Mouse (Mus musculus) heart, postnatal 36 days (tissue): ENCODE measurements around the gene Casp3. TPM values are rescaled to one million over a fixed set of nuclear protein-coding genes. Genes with fewer than 3 reads are reported as not detected.
"Not testable (repeated sequence)": the region's sequence is repeated elsewhere in the genome, so short reads cannot be mapped to it uniquely, and the experiment has no call there.

ENCODE experiments used
- DNase-seq, 2 experiments: peaks; one replicate each; pipeline ENCODE4 v3.0.0; 2021 to 2022
- intact Hi-C: fragments of 180-260 bp; cut with DNase I; formaldehyde crosslinking; loops from one replicate; pipeline ENCODE4 v1.15.1; 2025
- total RNA-seq, 2 experiments: library from RNA; stranded (reverse); gene quantifications; 2 replicates each; pipeline ENCODE4 v1.2.3; 2021

Gene Casp3
- 1 to 10 TPM; 3.5 to 4.0 TPM for total RNA-seq

DNA sequence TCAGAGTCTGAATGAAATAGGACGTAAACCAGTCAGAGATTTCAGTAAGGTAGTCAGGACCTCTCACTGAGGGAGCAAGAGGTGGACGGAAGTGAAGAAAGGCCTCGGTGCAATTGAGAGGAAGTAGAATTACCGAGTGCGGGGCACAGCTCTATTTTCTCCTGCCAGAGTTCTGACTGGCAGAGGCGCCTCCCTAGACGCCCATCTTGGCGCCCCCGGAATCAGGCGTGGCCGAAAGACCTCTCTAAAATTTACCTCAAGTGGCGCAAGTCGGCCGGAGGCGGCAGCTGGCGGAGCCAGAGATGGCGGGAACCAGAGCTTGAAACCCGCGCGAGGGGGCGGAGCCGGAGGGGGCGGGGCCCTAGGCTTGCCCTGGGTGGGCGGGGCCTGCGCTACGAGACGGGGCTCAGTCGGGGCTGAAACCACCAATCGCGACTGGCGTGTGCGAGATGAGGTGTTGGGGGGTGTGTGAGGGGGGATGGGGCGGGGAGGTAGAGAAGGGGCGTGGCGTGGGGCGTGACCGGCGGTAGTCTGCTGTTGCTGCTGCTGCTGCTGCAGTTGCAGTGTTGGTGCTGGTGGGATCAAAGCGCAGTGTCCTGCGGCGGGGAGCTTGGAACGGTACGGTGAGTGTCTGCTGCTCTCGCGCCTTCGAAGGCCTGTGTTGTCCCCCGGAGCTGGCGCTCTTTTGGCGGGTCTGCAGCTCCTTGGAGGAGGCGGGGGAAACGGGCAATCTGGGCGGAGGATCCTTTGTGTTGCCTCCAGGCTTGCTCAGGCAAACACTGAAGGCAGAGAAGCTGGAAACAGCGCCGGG is at the start of gene Casp3, which contains the start of gene Primpol:
Gene Casp3, plus strand, starts transcription at position 413 of the 811 bp plus-strand sequence.
Gene Primpol, minus strand, starts transcription at position 334 of the 811 bp plus-strand sequence.
- intact Hi-C loops, result loop anchor here (2.0 to 5.0 kb wide), 2 partner anchors 120 to 146 kb away; partner anchors contain the start of genes Acsl1 and Irf2
- DNase-seq, result peak; percentile 94 to 96

DNA sequence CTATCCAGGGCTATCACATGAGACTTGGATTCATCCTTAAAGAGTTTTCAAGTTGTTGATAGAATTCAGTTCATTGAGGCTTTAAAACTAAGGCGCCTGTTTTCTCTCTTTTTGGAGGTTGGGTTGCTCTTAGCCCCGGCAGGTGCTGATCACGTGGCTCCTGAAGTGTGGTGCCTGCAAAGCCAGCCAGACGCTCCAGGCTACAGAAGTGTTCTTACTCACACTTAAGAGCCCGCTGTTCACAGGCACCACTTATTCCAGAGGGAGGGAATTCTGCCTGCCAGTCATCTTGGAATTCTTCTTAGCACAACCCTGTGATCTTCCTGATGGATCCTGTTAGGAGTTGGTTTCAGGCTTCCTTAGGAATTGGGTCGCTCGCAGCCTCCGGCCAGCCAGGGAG is 49.1 kb upstream of the Casp3 start:
- intact Hi-C loops, result no loop called here
- DNase-seq, result no peak

DNA sequence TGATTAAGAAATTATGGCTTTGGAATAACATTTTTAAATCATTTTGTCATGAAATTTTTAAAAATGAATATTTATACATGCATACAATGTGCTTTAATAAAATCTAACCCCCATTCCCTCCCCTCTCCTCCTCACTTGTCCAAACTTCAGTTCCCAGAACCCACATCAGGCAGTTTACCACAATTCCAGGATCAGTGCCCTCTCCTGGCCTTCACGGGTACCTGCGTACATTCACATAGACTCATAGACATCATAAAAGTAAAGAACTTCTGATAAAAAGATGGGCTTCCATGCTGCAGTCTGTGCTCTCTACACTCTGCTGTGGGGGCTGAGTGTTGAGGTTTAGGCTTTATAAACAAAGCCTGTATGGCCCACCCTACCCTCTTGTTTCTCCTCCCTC is 48.1 kb upstream of the Casp3 start:
- intact Hi-C loops, result no loop called here
- DNase-seq, result no peak

- no peak for DNase-seq
Observed at GRCm38 (mm10) chr8:46569659-46570441, 47.2 kb upstream of the Casp3 start.

GRCm38 (mm10) chr8:46570673-46571072 is 46.4 kb upstream of the Casp3 start:
- DNase-seq, result no peak

More at GRCm38 (mm10) chr8:46569659-46570441, 47.2 kb upstream of the Casp3 start:
- intact Hi-C loops, result no loop called here

DNA sequence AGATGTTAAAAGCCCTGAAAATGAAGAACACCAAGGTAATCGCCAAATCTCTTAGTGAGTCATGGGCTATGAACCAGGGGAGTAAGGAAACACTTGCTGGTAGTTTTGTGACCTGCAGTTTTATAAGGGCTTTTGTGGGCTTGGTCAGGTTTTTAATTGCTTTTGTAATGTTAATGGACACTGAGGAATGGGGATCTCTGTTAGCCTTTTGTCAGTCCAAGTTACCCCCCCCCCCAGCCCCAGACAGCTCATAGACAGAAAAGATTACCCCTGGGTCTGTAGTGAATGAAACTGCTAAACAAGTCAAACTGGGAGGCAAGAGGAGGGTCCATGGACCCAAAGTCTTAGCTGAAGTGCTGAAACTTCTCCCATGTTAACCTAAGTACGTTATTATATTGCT is 43.6 kb upstream of the Casp3 start:
- intact Hi-C loops, result no loop called here
- no peak for DNase-seq

More at GRCm38 (mm10) chr8:46570673-46571072, 46.4 kb upstream of the Casp3 start:
- intact Hi-C loops, result no loop called here

- intact Hi-C loops, result no loop called here
- DNase-seq, result no peak
Observed at GRCm38 (mm10) chr8:46573964-46574363, 43.1 kb upstream of the Casp3 start.

DNA sequence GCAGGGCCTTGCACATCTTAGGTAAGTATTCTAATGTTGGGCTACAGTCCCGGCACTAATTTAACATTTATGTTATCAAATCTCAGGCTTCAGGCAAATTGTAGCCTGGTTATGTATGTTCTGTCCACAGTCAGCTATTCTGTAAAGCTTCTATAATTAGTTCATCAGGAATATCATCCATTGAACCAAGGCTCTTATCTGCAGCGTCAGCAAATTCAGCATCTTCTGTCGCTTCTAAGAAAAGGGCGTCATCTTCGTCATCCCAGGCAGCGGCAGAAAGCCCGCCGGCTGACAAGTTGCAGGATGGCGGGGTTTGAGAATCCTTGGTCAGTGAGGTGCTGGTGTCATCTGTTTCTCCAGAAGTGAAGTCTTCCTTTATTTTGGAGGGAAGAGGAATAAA is 38.3 kb upstream of the Casp3 start:
- intact Hi-C loops, result no loop called here
- no peak for DNase-seq

DNA sequence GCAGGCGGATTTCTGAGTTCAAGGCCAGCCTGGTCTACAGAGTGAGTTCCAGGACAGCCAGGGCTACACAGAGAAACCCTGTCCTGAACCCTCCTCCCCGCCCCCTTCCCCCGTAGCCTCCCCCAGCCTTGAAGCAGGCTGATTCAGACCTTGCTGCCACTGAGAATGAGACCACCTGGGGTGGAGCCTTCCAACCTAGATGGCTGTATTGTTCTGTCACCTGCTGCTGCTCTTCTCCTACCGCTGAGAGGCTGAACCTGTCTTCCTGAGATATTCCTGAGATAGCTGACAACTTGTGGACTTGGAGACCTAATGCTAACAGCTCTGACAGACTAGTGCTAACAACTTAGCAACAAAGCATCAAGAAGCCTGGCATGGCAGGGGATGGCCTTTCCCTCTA is 32.8 kb upstream of the Casp3 start:
- not testable (repeated sequence) for DNase-seq

GRCm38 (mm10) chr8:46585576-46585975 is 31.5 kb upstream of the Casp3 start:
- no peak for DNase-seq
- intact Hi-C loops, result no loop called here

More for the DNA sequence above, 32.8 kb upstream of the Casp3 start:
- intact Hi-C loops, result not testable (repeated sequence)

GRCm38 (mm10) chr8:46587911-46588310 is 29.2 kb upstream of the Casp3 start:
- intact Hi-C loops, result no loop called here
- DNase-seq, result no peak

DNA sequence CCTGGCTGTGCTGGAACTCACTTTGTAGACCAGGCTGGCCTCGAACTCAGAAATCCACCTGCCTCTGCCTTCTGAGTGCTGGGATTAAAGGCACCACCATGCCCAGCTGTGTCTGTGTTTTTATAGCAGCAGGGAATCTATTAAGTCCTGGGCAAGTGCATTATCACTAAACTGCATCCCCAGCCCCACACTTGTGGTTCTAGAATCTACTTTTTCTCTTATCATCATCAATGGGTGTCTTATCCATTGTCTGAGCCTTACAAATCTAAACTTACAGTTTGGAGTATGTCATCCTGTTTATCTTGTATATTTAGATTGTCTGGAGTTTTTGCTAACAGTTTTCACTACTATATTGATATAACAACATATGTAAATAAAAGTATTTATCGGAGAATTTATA is 28.4 kb upstream of the Casp3 start:
- intact Hi-C loops, result no loop called here
- no peak for DNase-seq

DNA sequence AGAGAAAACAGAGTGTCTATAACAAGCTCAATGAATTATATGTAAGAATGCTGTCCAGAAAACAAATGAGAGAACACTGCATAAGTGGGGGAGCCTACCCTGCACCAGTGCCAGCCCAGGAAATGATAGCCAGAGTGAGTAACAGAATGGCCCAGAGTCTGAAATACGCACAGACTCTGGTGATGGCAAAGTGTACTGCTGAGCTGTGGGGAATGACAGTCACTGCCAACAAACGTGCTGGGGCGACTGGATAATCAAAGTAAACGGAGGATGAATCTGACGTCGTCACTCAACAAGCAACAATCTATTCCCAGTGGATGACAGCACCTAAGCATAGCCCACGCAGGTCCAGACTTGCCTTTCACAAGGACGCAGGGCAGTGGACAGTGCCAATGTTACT is 24.0 kb upstream of the Casp3 start:
- no peak for DNase-seq
- intact Hi-C loops, result no loop called here

DNA sequence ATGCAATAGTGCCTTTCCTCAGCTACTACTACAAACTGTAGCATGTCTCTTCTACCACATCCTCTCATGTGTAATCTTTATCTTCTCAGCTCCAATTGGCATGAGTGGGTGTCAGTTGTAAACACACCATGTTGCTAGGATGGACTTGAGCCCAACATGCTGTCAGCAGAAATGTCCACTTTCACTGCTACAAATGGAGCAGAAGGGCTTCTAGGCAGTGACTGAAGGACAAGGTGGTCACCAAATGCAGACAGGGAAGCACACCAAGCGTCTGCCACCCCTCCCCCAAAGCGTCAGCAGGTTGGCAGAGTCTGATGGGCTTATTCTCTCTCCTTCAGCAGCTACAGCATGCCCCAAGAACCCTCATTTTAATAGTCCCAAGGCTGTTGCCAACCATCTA is 23.3 kb upstream of the Casp3 start:
- intact Hi-C loops, result no loop called here
- no peak for DNase-seq

GRCm38 (mm10) chr8:46595593-46595992 is 21.5 kb upstream of the Casp3 start:
- DNase-seq, result peak in 1 of 2 experiments; percentile 36

DNA sequence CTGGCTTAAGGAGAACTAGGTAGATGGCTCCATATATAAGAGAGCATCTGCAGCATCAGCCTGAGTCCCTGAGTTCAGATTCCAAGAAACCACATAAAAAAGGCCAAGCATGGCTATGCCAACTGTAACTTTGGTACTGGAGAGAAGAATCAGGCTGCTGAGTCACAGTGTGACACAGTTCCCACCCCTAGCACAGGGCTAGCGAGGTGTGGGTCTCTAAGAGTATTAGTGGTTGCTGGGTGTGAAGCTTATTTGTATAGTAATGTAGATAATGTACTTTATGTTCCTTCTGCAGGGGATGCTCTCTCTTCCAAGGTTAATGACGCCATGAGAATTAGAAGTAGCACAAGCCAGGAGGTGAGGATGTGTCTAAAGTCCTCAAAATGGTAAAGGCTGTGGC is 20.6 kb upstream of the Casp3 start:
- no peak for DNase-seq
- intact Hi-C loops, result no loop called here

More at GRCm38 (mm10) chr8:46595593-46595992, 21.5 kb upstream of the Casp3 start:
- intact Hi-C loops, result no loop called here

DNA sequence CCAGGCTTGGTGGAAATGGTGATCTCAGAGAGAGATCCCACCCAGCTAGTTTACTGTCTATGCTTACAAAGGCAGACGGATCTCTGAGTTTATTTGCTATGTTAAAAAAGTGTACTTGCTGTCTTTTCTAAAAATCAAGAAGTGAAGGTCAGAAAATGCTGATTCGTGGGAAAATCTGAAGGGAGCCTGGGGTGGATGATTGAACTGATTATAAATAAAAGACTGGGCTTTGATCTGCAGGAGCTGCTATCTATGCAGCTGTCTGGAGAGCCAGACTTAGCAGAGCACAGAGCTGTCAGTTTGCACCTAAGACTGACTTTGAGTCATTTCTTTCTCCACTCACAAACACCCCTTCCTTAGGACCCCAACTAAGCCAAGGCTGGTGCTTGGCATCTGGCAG is 19.7 kb upstream of the Casp3 start:
- no peak for DNase-seq
- intact Hi-C loops, result no loop called here

GRCm38 (mm10) chr8:46598114-46598513 is 19.0 kb upstream of the Casp3 start:
- intact Hi-C loops, result no loop called here
- no peak for DNase-seq

DNA sequence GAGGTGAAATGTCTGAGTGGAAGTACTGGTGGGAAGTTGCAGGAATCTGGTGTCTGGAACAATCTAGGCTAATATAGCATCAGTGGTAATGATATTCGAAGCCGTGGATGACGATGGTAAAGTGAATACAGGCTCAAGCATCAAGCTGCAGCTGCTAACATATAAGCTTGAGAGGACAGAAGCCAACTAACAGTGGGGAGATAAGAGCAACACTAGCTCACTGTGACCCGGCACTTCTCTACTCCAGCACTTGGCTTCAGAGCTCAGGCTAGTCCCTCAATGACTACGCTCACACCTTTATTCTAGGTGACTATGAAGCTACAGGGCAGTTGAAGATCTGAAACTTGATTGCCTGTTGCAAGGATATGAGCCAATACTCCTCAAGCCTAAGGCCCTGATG is 18.3 kb upstream of the Casp3 start:
- intact Hi-C loops, result no loop called here
- DNase-seq, result no peak

- no peak for DNase-seq
- intact Hi-C loops, result no loop called here
Observed at GRCm38 (mm10) chr8:46599314-46599904, 17.7 kb upstream of the Casp3 start.
